Mouse (Mus musculus): ENCODE results near the gene Eipr1.

Eipr1 gene

GRCm38 (mm10) chr12:28799798-28800411, 48.3 kb downstream of the Eipr1 start:
- POLR2A ChIA-PET = interaction anchor here in 3 of 4 experiments (0.6 to 1.5 kb wide), 6 partner anchors 9 to 62 kb away, joined by 4 to 5 read pairs (median 4); partner anchors contain the start of gene Trappc12 (in 1 of the 3)
- CTCF ChIA-PET = interaction anchor here in 1 of 4 experiments (1.2 kb wide), 1 partner anchor 16 kb away, joined by 3 read pairs; no protein-coding TSS in a partner anchor

DNA sequence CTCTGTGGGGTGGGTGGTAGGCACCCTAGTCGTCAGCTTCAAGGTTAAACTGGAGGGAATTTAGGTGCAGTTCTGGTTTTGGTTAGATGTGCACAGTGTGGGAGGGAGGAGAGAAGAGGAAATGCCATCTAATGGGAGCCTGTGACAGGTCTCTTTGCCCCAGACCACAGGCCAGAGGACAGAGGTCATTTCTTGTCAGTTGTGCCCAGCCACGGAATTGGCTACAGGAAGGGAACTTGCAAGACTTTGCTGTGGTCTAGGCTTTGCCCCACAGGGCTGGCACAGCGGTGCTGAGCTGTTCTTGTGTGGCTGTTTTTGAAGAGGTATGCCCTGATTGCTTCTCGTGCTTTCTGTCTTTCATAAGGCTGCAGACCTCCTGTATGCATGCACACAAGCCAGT, 48.8 kb downstream of the Eipr1 start:
- ChIA-PET CTCF (interaction anchor here in 1 of 4 experiments (1.2 kb wide), 1 partner anchor 15 kb away, joined by 3 read pairs; no protein-coding TSS in a partner anchor), POLR2A (interaction anchor here in 3 of 4 experiments (0.6 to 1.5 kb wide), 6 partner anchors 10 to 59 kb away, joined by 3 to 5 read pairs (median 4); partner anchors contain the start of gene Trappc12 (in 1 of the 3))

- POLR2A ChIA-PET = interaction anchor here in 1 of 4 experiments (0.6 to 1.5 kb wide), 3 partner anchors 15 to 58 kb away, joined by 3 to 4 read pairs (median 3); no protein-coding TSS in a partner anchor
- CTCF ChIA-PET = interaction anchor here in 1 of 4 experiments (1.2 kb wide), 1 partner anchor 15 kb away, joined by 3 read pairs; no protein-coding TSS in a partner anchor
Measured at GRCm38 (mm10) chr12:28800891-28801290, 49.3 kb downstream of the Eipr1 start.

DNA sequence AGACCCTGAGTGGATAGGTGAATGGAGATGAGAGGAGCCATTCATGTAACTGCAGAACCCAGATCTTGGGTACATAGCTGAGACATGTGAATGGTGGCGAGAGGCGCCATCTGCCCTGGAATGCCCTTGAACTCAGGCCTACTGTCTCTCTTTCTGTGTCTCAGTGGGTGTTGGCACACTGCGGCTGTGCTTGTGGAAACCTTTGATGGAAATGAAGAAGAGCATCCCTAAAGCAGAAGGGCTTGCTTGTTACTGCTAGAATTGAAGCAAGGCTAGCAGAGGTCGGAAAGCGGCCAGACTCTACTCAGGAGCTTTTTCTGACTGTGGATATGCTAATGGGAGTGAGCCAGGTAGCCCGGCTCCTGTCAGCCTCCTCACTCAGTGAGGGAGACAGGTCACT, 50.1 kb downstream of the Eipr1 start:
- POLR2A ChIA-PET = interaction anchor here in 3 of 4 experiments (0.7 to 2.9 kb wide), 5 partner anchors 14 to 166 kb away, joined by 3 to 10 read pairs (median 6); partner anchors contain the start of genes Rps7 (in 2 of the 3) and Trappc12 (in 1 of the 3)
- CTCF ChIA-PET = interaction anchor here in 3 of 4 experiments (0.6 to 1.4 kb wide), 5 partner anchors 17 to 1599 kb away, joined by 3 to 6 read pairs (median 3); no protein-coding TSS in a partner anchor

DNA sequence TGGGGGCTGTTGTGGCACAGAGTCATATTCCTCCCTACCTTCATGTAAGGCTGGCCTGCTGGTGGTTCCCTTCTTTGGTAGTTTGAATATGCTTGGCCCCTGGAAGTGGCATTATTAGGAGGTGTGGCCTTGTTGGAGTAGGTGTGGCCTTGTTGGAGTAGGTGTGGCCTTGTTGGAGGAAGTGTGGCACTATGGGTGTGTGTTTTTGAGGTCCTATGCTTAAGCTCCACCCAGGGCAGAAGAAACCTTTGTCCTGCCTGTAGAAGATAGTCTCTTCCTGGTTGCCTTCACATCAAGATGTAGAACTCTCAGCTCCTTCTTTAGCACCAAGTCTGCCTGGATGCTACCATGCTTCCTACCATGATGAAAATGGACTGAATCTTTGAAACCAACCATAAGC, 51.4 kb downstream of the Eipr1 start:
- POLR2A ChIA-PET = interaction anchor here in 2 of 4 experiments (0.6 to 2.9 kb wide), 6 partner anchors 13 to 174 kb away, joined by 3 to 10 read pairs (median 4); partner anchors contain the start of gene Rps7 (in 2 of the 2)
- CTCF ChIA-PET = interaction anchor here in 1 of 4 experiments (1.4 kb wide), 1 partner anchor 103 kb away, joined by 3 read pairs; no protein-coding TSS in a partner anchor

DNA sequence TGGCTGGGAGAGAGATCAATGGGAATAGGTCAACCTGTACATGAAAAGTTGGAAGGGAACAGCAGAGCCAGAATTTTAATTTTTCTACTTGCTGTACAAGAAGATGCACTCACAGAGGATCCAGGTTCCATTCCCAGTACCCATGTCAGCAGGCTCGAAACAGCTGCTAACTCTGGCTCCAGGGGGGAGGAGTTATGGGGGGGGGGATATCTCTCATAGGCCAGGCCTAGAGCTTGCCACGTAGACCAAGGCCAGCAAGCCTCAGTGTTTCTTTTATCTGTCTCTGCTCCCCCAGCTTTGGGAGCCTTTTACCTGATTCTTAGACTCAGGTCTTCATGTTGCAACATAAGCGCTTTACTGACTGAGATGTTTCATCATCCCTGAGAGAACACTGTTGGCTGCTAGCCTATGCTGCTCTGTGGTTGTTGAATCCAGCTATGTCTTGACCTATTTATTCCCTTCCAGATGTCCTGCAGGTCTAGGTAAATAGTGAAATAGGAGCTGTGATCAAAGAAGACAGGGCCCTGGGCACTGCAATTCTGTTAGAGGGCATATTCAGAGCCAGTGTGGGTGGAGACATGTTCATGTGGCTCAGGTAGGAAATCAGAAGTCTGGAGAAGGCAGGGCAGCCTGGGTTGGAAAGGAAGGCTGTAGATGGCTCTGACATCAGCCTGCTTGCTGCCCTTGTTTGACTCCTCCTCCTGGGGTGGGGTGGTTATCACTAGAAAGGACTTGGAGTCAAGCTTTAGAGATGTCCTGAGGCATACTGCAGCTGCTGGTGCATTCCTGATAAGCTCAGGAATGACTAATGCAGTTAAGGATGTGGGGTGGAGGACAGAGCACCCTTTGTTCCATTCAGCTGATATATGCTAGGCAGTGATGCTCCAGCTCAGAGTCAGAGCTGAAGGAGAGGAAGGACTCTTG, 53.2 kb downstream of the Eipr1 start:
- POLR2A ChIA-PET = interaction anchor here in 3 of 4 experiments (1.0 to 2.9 kb wide), 7 partner anchors 11 to 169 kb away, joined by 3 to 9 read pairs (median 5); partner anchors contain the start of genes Eipr1 (in 2 of the 3), Trappc12 (in 2 of the 3) and Rps7 (in 1 of the 3)
- CTCF ChIA-PET = interaction anchor here in 1 of 4 experiments (1.0 kb wide), 1 partner anchor 20 kb away, joined by 4 read pairs; no protein-coding TSS in a partner anchor

DNA sequence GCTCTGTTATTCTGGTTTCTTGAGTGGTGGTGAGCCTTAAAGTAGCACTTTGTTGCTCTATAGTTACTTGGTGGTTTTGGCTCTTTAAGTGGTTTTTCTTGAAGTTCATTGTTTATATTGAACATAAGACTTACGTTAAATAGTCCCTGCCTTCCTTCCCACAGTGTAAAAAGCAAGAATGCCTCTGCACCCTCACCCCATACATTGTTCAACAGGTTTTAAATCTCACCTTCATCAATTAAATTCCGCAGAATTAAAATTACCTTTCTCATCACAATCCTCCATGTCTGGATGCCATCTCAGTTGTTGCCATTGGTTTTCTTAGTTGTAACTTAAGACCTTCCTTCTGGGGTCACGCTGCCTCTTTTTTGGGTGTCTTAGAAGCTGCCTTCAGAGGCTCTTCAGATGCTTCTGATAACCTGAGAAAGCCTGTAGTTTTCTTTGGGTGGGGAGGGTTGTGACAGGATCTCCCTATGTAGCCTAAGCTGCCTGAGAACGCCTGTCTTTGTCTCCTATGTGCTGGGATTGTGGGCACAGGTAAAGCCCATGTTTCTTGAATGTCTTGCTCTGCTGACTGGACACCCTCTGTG, 57.3 kb downstream of the Eipr1 start:
- CTCF ChIA-PET = interaction anchor here in 1 of 4 experiments (1.1 kb wide), 1 partner anchor 24 kb away, joined by 3 read pairs; no protein-coding TSS in a partner anchor
- POLR2A ChIA-PET = interaction anchor here in 3 of 4 experiments (0.7 to 1.8 kb wide), 5 partner anchors 8 to 173 kb away, joined by 3 to 6 read pairs (median 4); partner anchors contain the start of genes Rps7 (in 1 of the 3) and Trappc12 (in 1 of the 3)

DNA sequence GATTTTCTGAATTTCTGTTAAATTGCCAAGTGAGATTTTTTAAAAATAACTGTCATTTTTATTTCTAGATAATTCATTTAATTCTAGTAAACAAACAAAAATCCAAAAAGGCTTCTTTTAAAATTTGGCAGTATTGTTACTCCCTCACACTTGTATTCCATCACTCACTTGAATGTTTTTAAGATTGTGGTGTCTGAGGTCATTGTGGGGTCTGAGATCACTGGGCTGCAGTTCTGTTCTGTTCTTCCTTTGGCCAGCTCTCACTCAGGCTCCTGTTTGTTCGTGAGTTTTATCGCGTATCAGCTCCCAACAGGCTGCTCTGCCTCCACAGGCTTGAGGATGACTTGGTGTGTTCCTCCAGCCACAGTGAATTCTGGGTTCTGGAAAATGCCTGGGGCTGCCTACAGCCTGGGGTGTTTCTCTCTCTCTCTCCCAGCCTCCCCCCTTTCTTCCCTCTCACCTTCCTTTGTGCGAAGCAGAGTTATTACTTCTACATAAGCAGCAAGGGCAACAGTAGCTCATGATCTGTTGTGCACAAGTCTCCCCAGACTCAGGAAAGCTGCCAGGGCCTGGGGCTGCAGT, 58.2 kb downstream of the Eipr1 start:
- ChIA-PET POLR2A (interaction anchor here in 2 of 4 experiments (1.3 to 1.5 kb wide), 3 partner anchors 7 to 174 kb away, joined by 3 to 6 read pairs (median 4); partner anchors contain the start of gene Rps7 (in 1 of the 2)), CTCF (interaction anchor here in 2 of 4 experiments (0.6 to 0.7 kb wide), 2 partner anchors 26 to 110 kb away, joined by 3 to 4 read pairs; no protein-coding TSS in a partner anchor)

GRCm38 (mm10) chr12:28816681-28817426, 65.3 kb downstream of the Eipr1 start:
- ChIA-PET CTCF (interaction anchor here in 1 of 4 experiments (1.0 to 1.4 kb wide), 3 partner anchors 32 to 228 kb away, joined by 3 to 5 read pairs (median 5); no protein-coding TSS in a partner anchor), POLR2A (interaction anchor here in 3 of 4 experiments (0.7 to 2.9 kb wide), 22 partner anchors 8 to 187 kb away, joined by 3 to 20 read pairs (median 4); partner anchors contain the start of genes Adi1 (in 1 of the 3), Eipr1 (in 1 of the 3), Rps7 (in 1 of the 3) and Trappc12 (in 1 of the 3))

DNA sequence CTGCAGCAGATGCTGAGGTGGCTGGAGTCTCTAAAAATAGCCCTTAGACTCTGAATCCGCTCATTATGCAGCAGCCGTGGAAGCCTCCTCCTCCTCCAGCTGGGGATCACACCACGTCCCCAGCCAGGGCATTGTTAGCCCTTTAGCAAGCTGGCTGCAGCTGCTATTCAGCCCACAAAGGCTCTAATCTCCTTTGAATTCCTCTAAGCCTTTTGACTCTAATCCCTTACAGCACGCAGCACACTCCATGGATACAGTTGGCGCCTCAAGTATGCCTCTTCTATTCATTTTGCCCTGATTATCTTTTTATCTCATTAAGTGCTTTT, 65.8 kb downstream of the Eipr1 start:
- POLR2A ChIA-PET = interaction anchor here in 3 of 4 experiments (0.6 to 2.9 kb wide), 23 partner anchors 9 to 265 kb away, joined by 3 to 20 read pairs (median 4); partner anchors contain the start of genes Trappc12 (in 2 of the 3), Adi1 (in 1 of the 3), Eipr1 (in 1 of the 3) and Rps7 (in 1 of the 3)
- CTCF ChIA-PET = interaction anchor here in 1 of 4 experiments (1.1 to 1.4 kb wide), 2 partner anchors 33 to 228 kb away, joined by 5 read pairs; no protein-coding TSS in a partner anchor

DNA sequence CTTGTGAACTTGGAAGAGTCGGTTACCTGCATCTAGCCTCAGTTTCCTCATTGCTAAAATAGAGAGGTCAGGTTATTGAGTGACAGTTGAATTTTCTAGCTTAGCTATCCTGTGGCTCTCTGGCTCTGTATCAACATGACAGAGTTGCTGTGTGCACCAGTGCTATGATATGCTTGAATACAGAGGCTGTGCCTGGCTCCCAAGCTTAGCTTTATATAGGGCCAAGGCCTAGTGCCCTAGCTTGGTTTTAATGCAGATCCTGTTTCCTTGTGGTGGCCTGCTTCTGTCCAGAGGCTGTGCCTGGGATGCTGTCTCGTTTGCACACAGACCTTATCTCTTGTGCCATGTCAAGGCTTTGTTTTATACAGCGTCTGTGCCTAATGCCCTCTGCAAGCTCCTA, 66.3 kb downstream of the Eipr1 start:
- POLR2A ChIA-PET = interaction anchor here in 3 of 4 experiments (0.6 to 2.9 kb wide), 21 partner anchors 9 to 265 kb away, joined by 3 to 20 read pairs (median 4); partner anchors contain the start of genes Trappc12 (in 2 of the 3), Adi1 (in 1 of the 3), Eipr1 (in 1 of the 3) and Rps7 (in 1 of the 3)
- CTCF ChIA-PET = interaction anchor here in 1 of 4 experiments (1.1 kb wide), 1 partner anchor 33 kb away, joined by 5 read pairs; no protein-coding TSS in a partner anchor

DNA sequence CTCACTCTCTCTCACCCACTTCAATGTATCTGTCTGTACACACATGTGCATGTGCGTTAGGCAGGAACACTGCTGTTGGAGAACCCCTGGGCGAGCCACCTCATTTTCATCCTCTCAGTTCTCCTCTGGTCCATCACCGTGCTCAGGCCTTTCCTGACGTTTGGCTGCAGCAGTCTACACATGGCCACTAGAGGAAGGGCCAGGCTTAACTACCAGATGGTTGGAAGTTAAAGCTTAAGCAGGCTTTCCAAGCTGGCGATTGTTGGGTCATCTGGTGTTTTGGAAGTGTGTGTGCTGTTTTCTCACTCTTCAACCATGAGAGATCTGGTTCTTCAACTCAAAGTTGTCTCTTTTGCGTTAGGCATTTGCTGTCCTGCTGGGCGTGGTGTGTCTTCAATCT, 71.9 kb downstream of the Eipr1 start:
- ChIA-PET CTCF (interaction anchor here in 1 of 4 experiments (1.2 kb wide), 1 partner anchor 234 kb away, joined by 3 read pairs; no protein-coding TSS in a partner anchor), POLR2A (interaction anchor here in 2 of 4 experiments (1.2 to 1.4 kb wide), 3 partner anchors 73 to 188 kb away, joined by 3 to 4 read pairs (median 4); partner anchors contain the start of genes Rps7 (in 2 of the 2) and Trappc12 (in 1 of the 2))

DNA sequence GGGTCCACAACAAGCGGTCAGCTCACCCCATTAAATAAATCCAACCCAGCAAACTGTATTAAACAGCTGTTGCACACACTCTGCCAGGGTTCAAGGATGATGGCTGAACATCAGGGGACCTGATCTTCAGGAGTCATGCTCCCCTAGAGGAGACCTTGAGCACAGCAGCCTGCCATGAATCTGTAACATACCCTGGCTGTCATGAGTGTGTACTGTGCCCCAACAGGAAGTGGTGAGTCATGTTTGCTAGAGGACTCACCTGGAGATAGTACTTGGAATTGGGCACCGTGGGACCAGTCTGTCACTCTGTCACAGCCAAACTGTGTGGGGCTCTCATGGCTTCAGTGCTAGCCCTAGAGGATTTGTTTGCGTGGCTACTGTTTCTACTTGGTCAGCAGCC, 77.9 kb downstream of the Eipr1 start:
- ChIA-PET CTCF (no interaction called here), POLR2A (no interaction called here)

DNA sequence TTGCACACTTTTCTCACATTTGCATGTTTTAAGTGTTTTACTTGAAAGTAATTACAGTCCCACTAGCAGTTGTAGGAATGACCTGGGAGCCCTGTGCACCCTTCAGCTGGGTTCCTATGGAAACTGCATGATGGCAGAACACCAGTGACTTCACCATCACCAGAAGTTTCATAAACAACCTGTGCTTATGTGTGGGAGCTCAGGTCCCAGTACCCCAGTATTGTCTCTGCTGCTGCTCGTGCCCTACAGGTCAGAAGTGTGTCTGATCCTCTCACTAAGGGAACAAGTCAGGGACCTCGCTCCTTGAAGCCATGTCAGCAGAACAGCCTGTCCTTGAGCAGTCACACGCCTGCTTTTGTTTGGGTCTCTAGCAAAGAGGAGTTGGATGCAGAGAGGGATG, 78.9 kb downstream of the Eipr1 start:
- POLR2A ChIA-PET = interaction anchor here (0.7 to 1.5 kb wide), 5 partner anchors 13 to 700 kb away, joined by 3 to 5 read pairs (median 4); partner anchors contain the start of gene Eipr1 (in 1 of the 4)

DNA sequence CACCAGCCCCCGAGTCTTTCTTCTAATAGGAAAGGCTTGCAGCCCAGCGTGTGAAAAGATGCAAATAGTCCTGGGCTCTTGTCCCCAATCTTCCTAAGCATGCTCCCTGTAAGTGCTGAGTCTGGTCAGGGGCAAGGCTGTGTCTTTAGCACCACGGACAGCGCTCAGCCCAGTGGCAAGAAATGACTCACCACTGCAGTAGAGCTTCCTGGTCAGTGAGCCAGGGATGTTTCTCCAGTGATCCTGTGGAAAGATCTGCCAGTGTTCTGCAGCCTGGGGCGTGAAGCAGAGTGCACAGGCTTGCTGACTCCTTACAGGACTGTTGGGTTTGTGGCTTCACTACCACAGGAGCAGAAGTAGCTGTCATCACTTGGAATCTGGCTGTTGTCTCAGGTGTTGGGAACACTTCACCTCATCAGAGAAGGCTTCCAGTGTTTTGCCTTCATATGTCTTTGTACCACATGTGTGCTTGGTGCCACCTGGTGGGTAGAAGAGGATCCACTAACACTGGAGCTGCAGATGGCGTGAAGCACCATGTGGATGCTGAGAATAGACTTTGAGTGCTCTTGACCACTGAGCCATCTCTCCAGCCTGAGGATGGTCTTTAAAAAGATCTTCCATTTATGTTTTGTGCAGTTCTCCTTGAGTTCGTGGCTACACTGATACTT, 79.6 kb downstream of the Eipr1 start:
- CTCF ChIA-PET = interaction anchor here in 2 of 4 experiments (0.5 to 0.6 kb wide), 2 partner anchors 253 to 1023 kb away, joined by 3 read pairs; no protein-coding TSS in a partner anchor
- POLR2A ChIA-PET = interaction anchor here in 3 of 4 experiments (0.6 to 1.5 kb wide), 5 partner anchors 14 to 195 kb away, joined by 3 to 5 read pairs (median 4); partner anchors contain the start of genes Eipr1 (in 1 of the 3) and Rps7 (in 1 of the 3)

More for the DNA sequence above, 78.9 kb downstream of the Eipr1 start:
- CTCF ChIA-PET = interaction anchor here in 1 of 4 experiments (0.6 kb wide), 1 partner anchor 34 kb away, joined by 4 read pairs; no protein-coding TSS in a partner anchor
